In the genomic region with DNA sequence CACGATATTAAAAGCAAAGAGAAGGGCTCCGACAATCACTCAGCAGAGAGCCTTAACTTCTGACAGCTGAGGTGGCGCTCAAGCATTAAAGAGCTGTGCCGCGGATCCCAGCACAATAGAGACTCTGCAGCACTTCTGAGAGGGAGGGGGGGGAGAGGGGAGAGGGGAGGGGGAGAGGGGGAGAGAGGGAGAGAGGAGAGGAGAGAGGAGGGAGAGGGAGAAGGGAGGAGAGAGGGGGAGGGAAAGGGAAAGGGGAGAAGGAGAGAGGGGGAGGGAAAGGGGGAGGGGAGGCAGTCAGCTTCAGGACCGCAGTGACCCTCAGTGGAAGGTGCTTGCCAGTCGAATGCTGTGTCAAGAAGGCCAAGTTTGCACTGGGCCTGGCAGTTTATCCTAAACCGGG, we compare ENCODE assay signal across 13 mouse cellular contexts. TPM values are rescaled to one million over a fixed set of nuclear protein-coding genes. Genes with fewer than 3 reads are reported as not detected.
A peak's percentile ranks its signal among the peaks of the same experiment; 100 is the strongest.
DNase-seq lines count a peak whose midpoint lies in the region; ATAC-seq and TF ChIP-seq lines count a peak whose summit lies in the region.
"Had no signal": no experiment of that assay in that cellular context is flagged by ENCODE, and none has a peak within 500 bp of the region (broad histone marks: within the 10 kb centered on the region; RNA-seq: fewer than 3 reads in every experiment).

No protein-coding gene starts in this region.

- no peaks in the 10 kb centered on the region for H3K36me3 ChIP-seq in hindbrain, embryonic 10.5 days
- H3K36me3 ChIP-seq in hindbrain, postnatal 0 days (ENCODE audit: insufficient read depth, low read length): no peaks in the 10 kb centered on the region
- no peaks in the 10 kb centered on the region for H3K36me3 ChIP-seq in forebrain, embryonic 13.5 days (ENCODE audit: poor library complexity, severe bottlenecking)
- H3K36me3 ChIP-seq in midbrain, embryonic 10.5 days: no peaks in the 10 kb centered on the region
- H3K36me3 ChIP-seq: limb, embryonic 13.5 days had no signal

- no peak overlapping the region for H3K9ac ChIP-seq in hindbrain, postnatal 0 days (replicated peaks; ENCODE audit: low read length)
- H3K9ac ChIP-seq in forebrain, embryonic 13.5 days: no peak overlapping the region
- H3K9ac ChIP-seq: limb, embryonic 13.5 days; lung, embryonic 14.5 days had no signal

- no peak for ATAC-seq in hindbrain, postnatal 0 days
- peak; percentile 66; the same call in 1 of the 2 replicates for ATAC-seq in forebrain, embryonic 13.5 days

- H3K4me2 ChIP-seq in hindbrain, postnatal 0 days (ENCODE audit: low read depth, low read length): no peak overlapping the region
- 0 out of 2 replicates have a peak overlapping the region, but pooled peaks have one; percentile 16 for H3K4me2 ChIP-seq in forebrain, embryonic 13.5 days
- H3K4me2 ChIP-seq: limb, embryonic 13.5 days; lung, embryonic 14.5 days had no signal

- peaks cover 35% of the 10 kb centered on the region for H3K4me1 ChIP-seq in hindbrain, embryonic 10.5 days (replicated peaks)
- H3K4me1 ChIP-seq in hindbrain, postnatal 0 days (ENCODE audit: insufficient read depth, low read length): 0 out of 2 replicates have a peak, but pooled peaks cover 3% of the 10 kb centered on the region
- H3K4me1 ChIP-seq in forebrain, embryonic 13.5 days: peaks cover 25% of the 10 kb centered on the region
- peaks cover 48% of the 10 kb centered on the region for H3K4me1 ChIP-seq in midbrain, embryonic 10.5 days

- no peak overlapping the region for H3K4me3 ChIP-seq in hindbrain, embryonic 10.5 days
- H3K4me3 ChIP-seq in hindbrain, postnatal 0 days (ENCODE audit: low read length): no peak overlapping the region
- H3K4me3 ChIP-seq in forebrain, embryonic 13.5 days: no peak overlapping the region
- H3K4me3 ChIP-seq in midbrain, embryonic 10.5 days: 0 out of 2 replicates have a peak overlapping the region, but pooled peaks have one; percentile 11
- H3K4me3 ChIP-seq: limb, embryonic 13.5 days had no signal

- peaks cover 9% of the 10 kb centered on the region for H3K27me3 ChIP-seq in hindbrain, embryonic 10.5 days (ENCODE audit: insufficient read depth, poor library complexity, severe bottlenecking)
- no peaks in the 10 kb centered on the region for H3K27me3 ChIP-seq in hindbrain, postnatal 0 days (ENCODE audit: insufficient read depth, low read length)
- H3K27me3 ChIP-seq in forebrain, embryonic 13.5 days: no peaks in the 10 kb centered on the region
- peaks cover 12% of the 10 kb centered on the region for H3K27me3 ChIP-seq in midbrain, embryonic 10.5 days (ENCODE audit: low read depth, poor library complexity, severe bottlenecking)
- H3K27me3 ChIP-seq: limb, embryonic 13.5 days had no signal

- no peaks in the 10 kb centered on the region for H3K9me3 ChIP-seq in hindbrain, embryonic 10.5 days
- H3K9me3 ChIP-seq in hindbrain, postnatal 0 days (ENCODE audit: low read length): no peaks in the 10 kb centered on the region
- no peaks in the 10 kb centered on the region for H3K9me3 ChIP-seq in forebrain, embryonic 13.5 days (replicated peaks)
- H3K9me3 ChIP-seq in midbrain, embryonic 10.5 days (replicated peaks): no peaks in the 10 kb centered on the region
- H3K9me3 ChIP-seq: limb, embryonic 13.5 days had no signal

- peak overlapping the region; percentile 40; the same call in 1 of the 2 replicates for H3K27ac ChIP-seq in hindbrain, embryonic 10.5 days
- no peak overlapping the region for H3K27ac ChIP-seq in hindbrain, postnatal 0 days
- no peak overlapping the region; the same call in 1 of the 2 replicates for H3K27ac ChIP-seq in forebrain, embryonic 13.5 days
- peak overlapping the region; percentile 69 for H3K27ac ChIP-seq in midbrain, embryonic 10.5 days (replicated peaks)
- H3K27ac ChIP-seq: limb, embryonic 13.5 days had no signal

- DNase-seq in hindbrain, embryonic 10.5 days (ENCODE audit: low spot score): peak; percentile 56
- DNase-seq in hindbrain, postnatal 0 days (ENCODE audit: low spot score): no peak
- DNase-seq in midbrain, embryonic 10.5 days (ENCODE audit: low spot score): peak; percentile 69
- peak; percentile 40 for DNase-seq in retina, embryonic 14.5 days (ENCODE audit: low spot score)
- no peak for DNase-seq in cerebellum, adult 11-12 months
- no peak for DNase-seq in spleen, adult 12 weeks (ENCODE audit: low spot score)
- no peak for DNase-seq in adipocyte (ENCODE audit: low spot score)
- DNase-seq: cerebellum, postnatal 25 days; gastrocnemius, postnatal 25 days; kidney, adult 18-20 months; lung, embryonic 14.5 days had no signal

- 19% methylated on average over 8 of the region's 8 CpGs for WGBS in hindbrain, embryonic 10.5 days
- WGBS in hindbrain, postnatal 0 days: 10% methylated on average over 8 of the region's 8 CpGs
- 17% methylated on average over 8 of the region's 8 CpGs for WGBS in forebrain, embryonic 13.5 days
- WGBS in midbrain, embryonic 10.5 days: 25% methylated on average over 8 of the region's 8 CpGs

- no peak for TF ChIP-seq CTCF in hindbrain, postnatal 0 days (IDR thresholded peaks at IDR 0.05; ENCODE audit: low read depth)

RNA-seq across cellular contexts. Expression of a gene that starts 34.1 kb away (rescaled TPM):
- polyA plus RNA-seq in hindbrain, embryonic 10.5 days (2016; fragmentation: Nextera tagmentation; extraction: Ambion mirVana): 889 and 916 TPM in 2 replicates
- total RNA-seq in hindbrain, postnatal 0 days (2014; rRNA removed): 377 and 433 TPM in 2 replicates
- 731 and 750 TPM in 2 replicates for polyA plus RNA-seq in hindbrain, postnatal 0 days (2015; fragmentation: Nextera tagmentation; extraction: Ambion mirVana)
- polyA plus RNA-seq in forebrain, embryonic 13.5 days (2015; fragmentation: Nextera tagmentation; extraction: Ambion mirVana): 977 and 1,124 TPM in 2 replicates
- polyA plus RNA-seq in midbrain, embryonic 10.5 days (2016; fragmentation: Nextera tagmentation; extraction: Ambion mirVana): 805 and 934 TPM in 2 replicates

Comparison
In these comparisons a context has a peak if more than half of its experiments do, and no peak if none do; other contexts are left out.
1. DNase-seq: peak in hindbrain, embryonic 10.5 days (single experiment), midbrain, embryonic 10.5 days (single experiment) and retina, embryonic 14.5 days (single experiment); none in hindbrain, postnatal 0 days (single experiment), cerebellum, adult 11-12 months (single experiment), spleen, adult 12 weeks (single experiment) and adipocyte (single experiment).
2. H3K27ac ChIP-seq: peak in hindbrain, embryonic 10.5 days (single experiment) and midbrain, embryonic 10.5 days (single experiment); none in hindbrain, postnatal 0 days (single experiment) and forebrain, embryonic 13.5 days (single experiment).